ENCODE assay signal across 8 mouse cellular contexts in the genomic region with DNA sequence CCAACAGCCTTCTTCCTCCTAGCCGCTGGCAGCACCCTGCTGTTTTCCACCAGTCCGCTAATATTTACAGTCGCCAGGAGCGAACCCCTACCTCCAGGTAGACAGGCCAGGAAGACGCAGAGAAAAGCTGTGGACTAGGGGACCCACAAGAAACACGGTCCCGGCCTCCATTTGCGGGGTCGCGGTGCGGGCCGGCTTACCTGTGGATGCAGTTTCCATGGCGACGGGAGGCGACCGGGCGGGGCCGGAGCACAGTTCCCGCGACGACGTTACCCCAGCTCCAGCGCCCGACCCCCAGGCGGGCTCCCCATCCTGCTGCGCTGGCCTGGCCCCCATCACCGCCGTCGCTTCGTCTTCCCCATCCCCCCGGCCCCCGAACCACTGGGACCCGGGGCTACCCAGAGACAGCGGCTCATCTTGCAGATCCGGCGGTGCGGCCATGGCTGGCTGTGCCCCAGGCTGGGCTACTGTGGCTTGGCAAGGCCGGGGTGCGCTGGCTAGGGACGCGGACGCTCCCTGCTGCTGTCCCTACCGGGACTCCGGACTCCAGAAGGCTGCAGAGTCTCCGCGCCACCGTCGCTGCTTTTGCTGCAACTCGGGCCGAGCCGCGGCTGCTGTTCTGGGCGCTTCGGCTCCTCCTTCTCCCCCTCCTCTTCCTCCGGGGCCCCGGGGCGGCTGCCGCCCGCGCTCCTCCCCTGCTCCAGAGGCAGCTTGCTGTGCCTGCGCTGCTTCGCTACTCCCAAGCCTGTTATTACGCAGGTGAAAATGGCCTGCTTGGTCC. TPM values are rescaled to one million over a fixed set of nuclear protein-coding genes. Genes with fewer than 3 reads are reported as not detected.
DNase-seq lines count a peak whose midpoint lies in the region; ATAC-seq and TF ChIP-seq lines count a peak whose summit lies in the region.

No protein-coding gene starts in this region.

- no peak for ATAC-seq in G1E (ENCODE audit: extremely low read depth, insufficient number of reproducible peaks, low FRiP score, poor library complexity, severe bottlenecking)
- peak; percentile 87 for ATAC-seq in forebrain, embryonic 16.5 days
- no peak for ATAC-seq in liver, postnatal 0 days
- ATAC-seq in neural tube, embryonic 12.5 days (ENCODE audit: low FRiP score, low read depth): peak; percentile 89

- no peak for TF ChIP-seq CTCF in G1E (IDR thresholded peaks at IDR 0.05; ENCODE audit: low read depth, low read length)
- no peak for TF ChIP-seq CTCF in layer of hippocampus, adult 2 months (conservative IDR thresholded peaks at IDR 0.05)
- no peak for TF ChIP-seq CTCF in liver, postnatal 0 days (IDR thresholded peaks at IDR 0.05; ENCODE audit: low read depth)

- H3K9me3 ChIP-seq in G1E (replicated peaks): peaks cover 10% of the 10 kb centered on the region
- H3K9me3 ChIP-seq in forebrain, embryonic 16.5 days (ENCODE audit: control insufficient read depth, low read length): no peaks in the 10 kb centered on the region
- H3K9me3 ChIP-seq in liver, postnatal 0 days (ENCODE audit: low read length): no peaks in the 10 kb centered on the region
- H3K9me3 ChIP-seq in neural tube, embryonic 12.5 days: no peaks in the 10 kb centered on the region

- under 1% methylated on average over 63 of the region's 63 CpGs for WGBS in forebrain, embryonic 16.5 days
- 2% methylated on average over 47 of the region's 63 CpGs for WGBS in liver, postnatal 0 days (ENCODE audit: insufficient replicate concordance)
- WGBS in neural tube, embryonic 12.5 days: under 1% methylated on average over 63 of the region's 63 CpGs

- 0 out of 2 replicates have a peak overlapping the region, but pooled peaks have one; percentile 5 for H3K4me3 ChIP-seq in G1E (ENCODE audit: low read depth, low read length)
- H3K4me3 ChIP-seq in forebrain, embryonic 16.5 days (replicated peaks; ENCODE audit: low read length): peak overlapping the region; percentile 87
- peak overlapping the region; percentile 95 for H3K4me3 ChIP-seq in layer of hippocampus, adult 2 months
- peak overlapping the region; percentile 47 for H3K4me3 ChIP-seq in liver, postnatal 0 days (ENCODE audit: low read depth, low read length)
- H3K4me3 ChIP-seq in neural tube, embryonic 12.5 days: peak overlapping the region; percentile 78

- intact Hi-C loops in heart, postnatal 10 days (cut with DNase I): no loop called here

- H3K4me1 ChIP-seq in G1E (ENCODE audit: insufficient read depth, low read depth, low read length): no peaks in the 10 kb centered on the region
- peaks cover 20% of the 10 kb centered on the region for H3K4me1 ChIP-seq in forebrain, embryonic 16.5 days (replicated peaks; ENCODE audit: control insufficient read depth, insufficient read depth, low read length)
- H3K4me1 ChIP-seq in liver, postnatal 0 days (ENCODE audit: insufficient read depth): peaks cover 3% of the 10 kb centered on the region; the same call in 1 of the 2 replicates
- H3K4me1 ChIP-seq in neural tube, embryonic 12.5 days: peaks cover 11% of the 10 kb centered on the region

- no peak for TF ChIP-seq EP300 in liver, postnatal 0 days (IDR thresholded peaks at IDR 0.05; ENCODE audit: low read depth)

- H3K36me3 ChIP-seq in G1E (replicated peaks): no peaks in the 10 kb centered on the region
- H3K36me3 ChIP-seq in forebrain, embryonic 16.5 days (ENCODE audit: control insufficient read depth, insufficient read depth): no peaks in the 10 kb centered on the region
- no peaks in the 10 kb centered on the region for H3K36me3 ChIP-seq in liver, postnatal 0 days (replicated peaks; ENCODE audit: insufficient read depth, low read length)
- H3K36me3 ChIP-seq in neural tube, embryonic 12.5 days: no peaks in the 10 kb centered on the region

- H3K27me3 ChIP-seq in G1E (ENCODE audit: insufficient read depth, low read length): peaks cover 15% of the 10 kb centered on the region
- H3K27me3 ChIP-seq in forebrain, embryonic 16.5 days (replicated peaks; ENCODE audit: control insufficient read depth, insufficient read depth, low read length): no peaks in the 10 kb centered on the region
- H3K27me3 ChIP-seq in liver, postnatal 0 days (ENCODE audit: insufficient read depth, low read length): peaks cover 30% of the 10 kb centered on the region
- H3K27me3 ChIP-seq in neural tube, embryonic 12.5 days (replicated peaks): peaks cover 9% of the 10 kb centered on the region; the same call in 1 of the 2 replicates

- H3K9ac ChIP-seq in forebrain, embryonic 16.5 days (replicated peaks; ENCODE audit: low read depth, low read length): peak overlapping the region; percentile 92
- H3K9ac ChIP-seq in liver, postnatal 0 days (replicated peaks): no peak overlapping the region
- peak overlapping the region; percentile 69 for H3K9ac ChIP-seq in neural tube, embryonic 12.5 days

- no peak for DNase-seq in G1E (ENCODE audit: low spot score)
- DNase-seq in cerebellum, adult 11-12 months: peak; percentile 85
- DNase-seq in heart, postnatal 10 days: peak; percentile 52 to 54
- DNase-seq in layer of hippocampus, adult 2 months (ENCODE audit: low spot score in 2 of 2): peak; percentile 69 to 74
- DNase-seq in liver, postnatal 0 days: peak; percentile 19
- DNase-seq in thymus, postnatal 25 days: peak; percentile 8

- H3K4me2 ChIP-seq in forebrain, embryonic 16.5 days (ENCODE audit: low read length): peak overlapping the region; percentile 79
- peak overlapping the region; percentile 72 for H3K4me2 ChIP-seq in liver, postnatal 0 days (ENCODE audit: low read depth, low read length)
- H3K4me2 ChIP-seq in neural tube, embryonic 12.5 days (replicated peaks): peak overlapping the region; percentile 95

- peak overlapping the region; percentile 70 for H3K27ac ChIP-seq in forebrain, embryonic 16.5 days (ENCODE audit: low read length)
- H3K27ac ChIP-seq in layer of hippocampus, adult 2 months: peak overlapping the region; percentile 98
- H3K27ac ChIP-seq in liver, postnatal 0 days (ENCODE audit: low read depth): no peak overlapping the region
- H3K27ac ChIP-seq in neural tube, embryonic 12.5 days: 0 out of 2 replicates have a peak overlapping the region, but pooled peaks have one; percentile 33

RNA-seq across cellular contexts. Expression of a gene that starts 0.6 kb away (rescaled TPM):
- total RNA-seq in G1E (2014; fragmentation: Nextera tagmentation) (not detected in 2 replicates), G1E (2017) (0.44 and 0.46 TPM in 2 replicates)
- polyA plus RNA-seq in G1E (2012): not detected in 2 replicates
- 2,125 and 2,513 TPM in 2 replicates for polyA plus RNA-seq in forebrain, embryonic 16.5 days (2015; fragmentation: Nextera tagmentation; extraction: Ambion mirVana)
- total RNA-seq in heart, postnatal 10 days (2021): 10 to 100 TPM; 12.4 TPM
- 1,000 to 10,000 TPM; 1,333 to 1,442 TPM for total RNA-seq in layer of hippocampus, adult 2 months (2021)
- polyA plus RNA-seq in liver, postnatal 0 days (2015; fragmentation: Nextera tagmentation; extraction: Ambion mirVana): 0.85 and 1.5 TPM in 2 replicates
- 999 and 1,030 TPM in 2 replicates for polyA plus RNA-seq in neural tube, embryonic 12.5 days (2016; fragmentation: Nextera tagmentation; extraction: Ambion mirVana)

RNA-seq across cellular contexts. Expression of a gene that starts 33.4 kb away (rescaled TPM):
- total RNA-seq in G1E (2014; fragmentation: Nextera tagmentation): not detected in 2 replicates
- total RNA-seq in G1E (2017): 0.16 and 0.58 TPM in 2 replicates
- polyA plus RNA-seq in G1E (2012): not detected in 2 replicates
- 3.4 and 3.9 TPM in 2 replicates for polyA plus RNA-seq in forebrain, embryonic 16.5 days (2015; fragmentation: Nextera tagmentation; extraction: Ambion mirVana)
- under 1 TPM; 0.41 to 0.47 TPM for total RNA-seq in heart, postnatal 10 days (2021)
- total RNA-seq in layer of hippocampus, adult 2 months (2021): 1 to 10 TPM; 2.1 to 2.4 TPM
- 0.11 and 0.12 TPM in 2 replicates for polyA plus RNA-seq in liver, postnatal 0 days (2015; fragmentation: Nextera tagmentation; extraction: Ambion mirVana)
- polyA plus RNA-seq in neural tube, embryonic 12.5 days (2016; fragmentation: Nextera tagmentation; extraction: Ambion mirVana): 2.9 and 4.4 TPM in 2 replicates

Comparison
In these comparisons a context has a peak if more than half of its experiments do, and no peak if none do; other contexts are left out.
1. ATAC-seq: peak in forebrain, embryonic 16.5 days (single experiment) and neural tube, embryonic 12.5 days (single experiment); none in G1E (single experiment) and liver, postnatal 0 days (single experiment).
2. H3K4me3 ChIP-seq: peak in every context shown above with its lines; median percentile 95 in layer of hippocampus, adult 2 months; 87 in forebrain, embryonic 16.5 days; 78 in neural tube, embryonic 12.5 days; 47 in liver, postnatal 0 days; 5 in G1E.
3. RNA of a gene that starts 0.6 kb away (polyA plus RNA-seq): 2,125 to 2,513 TPM in forebrain, embryonic 16.5 days and 999 to 1,030 TPM in neural tube, embryonic 12.5 days; 0.85 to 1.5 TPM in liver, postnatal 0 days and not detected in G1E; every median in the first group is over 100 times any median in the second.
4. Peak in every context shown above with its lines, with median percentiles within 50 percentile points of each other: H3K4me2 ChIP-seq.